Mouse (Mus musculus) lung, embryonic 16.5 days (tissue): ENCODE results near the gene Ldlrad3. TPM values are rescaled to one million over a fixed set of nuclear protein-coding genes. Genes with fewer than 3 reads are reported as not detected.
A peak's percentile ranks its signal among the peaks of the same experiment; 100 is the strongest.

Source experiments
- ATAC-seq: fragments of 200-750 bp; cut with Nextera tagmentation; 2 replicates; pipeline ENCODE4 v1.8.0; 2017; ENCODE audit warnings: low read depth, mild to moderate bottlenecking, moderate library complexity
- H3K27ac ChIP-seq: fragments of 300-500 bp; sonication (generic); 2 replicates; pipeline ENCODE4 v1.5.1; 2014; ENCODE audit warnings: mild to moderate bottlenecking, control low read depth, low read length
- H3K27me3 ChIP-seq: fragments of 300-500 bp; sonication (generic); 2 replicates; pipeline ENCODE4 v1.6.1; 2014; ENCODE audit warnings: low read depth, low read length, mixed read lengths; ENCODE audit not compliant: control insufficient read depth, insufficient read depth
- H3K36me3 ChIP-seq: fragments of 300-500 bp; sonication (generic); 2 replicates; pipeline ENCODE4 v1.6.1; 2014; ENCODE audit warnings: low read length; ENCODE audit not compliant: control insufficient read depth, insufficient read depth
- H3K4me1 ChIP-seq: fragments of 300-500 bp; sonication (generic); replicated peaks from 2 replicates; pipeline ENCODE4 v1.6.1; 2014; ENCODE audit warnings: low read length, mixed read lengths; ENCODE audit not compliant: control insufficient read depth, insufficient read depth
- H3K4me2 ChIP-seq: fragments of 300-500 bp; sonication (generic); 2 replicates; pipeline ENCODE4 v1.6.1; 2014; ENCODE audit warnings: low read depth, low read length, control low read depth
- H3K4me3 ChIP-seq: fragments of 300-500 bp; sonication (generic); 2 replicates; pipeline ENCODE4 v1.5.1; 2014; ENCODE audit warnings: mild to moderate bottlenecking, low read length, control low read depth
- H3K9ac ChIP-seq: fragments of 300-500 bp; sonication (generic); 2 replicates; pipeline ENCODE4 v1.6.1; 2014; ENCODE audit warnings: low read length, control low read depth
- H3K9me3 ChIP-seq: fragments of 300-500 bp; sonication (generic); 2 replicates; pipeline ENCODE4 v1.6.1; 2016; ENCODE audit warnings: low read length; ENCODE audit not compliant: control insufficient read depth
- WGBS: fragments of 180-500 bp; shearing (Covaris S2); extraction: QIAGEN DNeasy Blood & Tissue Kit; methylation state at CpG from one replicate; pipeline ENCODE4 v1.1.7; 2014; 5-methylcytosine and 5-hydroxymethylcytosine counted together
- polyA plus RNA-seq: library from polyadenylated mRNA; unstranded; fragments of >200 nt; fragmentation: Nextera tagmentation; extraction: Ambion mirVana; gene quantifications from 2 replicates; pipeline ENCODE4 v1.2.1, GENCODE M21; 2015

The Ldlrad3 gene
- polyA plus RNA-seq, 1 experiment from 2014 or later: 50.0 TPM

DNA sequence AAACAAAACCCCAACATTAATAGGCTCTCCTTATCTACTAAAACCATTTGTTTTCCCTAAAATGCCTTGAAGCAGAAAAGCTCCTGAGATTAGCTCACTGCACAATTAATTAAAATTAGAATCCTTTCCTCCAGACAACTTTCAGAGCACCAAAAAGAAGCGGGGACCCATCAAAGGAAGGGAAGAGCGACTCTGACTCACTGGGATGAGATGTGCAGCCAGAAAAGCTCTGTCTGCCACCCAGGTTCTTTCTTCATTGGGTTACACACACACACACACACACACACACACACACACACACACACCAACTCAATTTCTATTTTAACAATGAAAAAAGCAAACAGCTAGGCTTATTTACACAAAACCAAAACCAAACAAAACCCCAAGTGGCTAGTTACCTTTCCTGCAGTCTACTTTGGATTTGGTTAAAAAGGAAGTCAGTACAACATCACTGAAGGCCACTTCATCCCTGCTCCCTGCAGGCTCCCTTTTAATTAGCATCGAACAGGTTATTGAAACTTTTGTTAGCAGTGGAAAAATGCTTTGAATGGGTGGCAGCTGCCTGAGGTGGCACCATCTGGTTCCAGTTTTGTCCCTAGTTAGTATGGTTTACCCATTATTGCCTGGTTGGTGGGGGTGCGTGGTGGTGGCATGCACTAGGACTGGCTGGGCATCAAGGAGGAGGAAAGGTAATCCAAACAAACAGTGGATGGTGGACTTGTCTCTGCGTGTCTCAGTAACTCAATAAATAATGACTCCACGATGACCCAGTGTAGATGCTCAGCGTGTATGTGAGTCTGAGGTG, 235.3 kb downstream of the Ldlrad3 start:
- Histone ChIP-seq H3K4me2 (no peak overlapping the region), H3K27me3 (no peaks in the 10 kb centered on the region), H3K27ac (no peak overlapping the region), H3K9me3 (no peaks in the 10 kb centered on the region), H3K9ac (no peak overlapping the region), H3K36me3 (peaks cover 14% of the 10 kb centered on the region), H3K4me3 (no peak overlapping the region), H3K4me1 (no peaks in the 10 kb centered on the region)
- 46% methylated on average over 7 of the region's 7 CpGs for WGBS
- no peak for ATAC-seq

DNA sequence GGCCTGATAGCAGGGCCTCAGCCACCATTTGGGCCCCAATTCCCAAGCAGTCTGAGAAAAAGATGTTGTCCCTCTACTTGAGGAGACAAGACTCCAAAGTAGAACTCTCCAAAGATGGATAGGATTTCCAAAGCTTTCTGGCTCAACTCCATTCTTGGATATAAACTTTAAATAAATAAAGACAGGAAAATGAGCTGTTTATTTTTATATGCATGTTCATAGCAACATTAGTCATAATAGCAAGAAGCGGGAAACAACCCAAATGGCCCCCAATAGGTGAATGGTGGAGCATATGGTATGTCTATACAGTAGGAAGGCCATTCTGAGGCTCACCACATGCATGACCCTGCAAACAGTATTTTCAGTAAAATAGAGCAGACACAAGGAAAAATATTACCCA, 251.2 kb downstream of the Ldlrad3 start:
- Histone ChIP-seq H3K9ac (no peak overlapping the region), H3K4me3 (no peak overlapping the region), H3K36me3 (no peaks in the 10 kb centered on the region), H3K9me3 (no peaks in the 10 kb centered on the region), H3K27ac (no peak overlapping the region), H3K27me3 (no peaks in the 10 kb centered on the region), H3K4me1 (no peaks in the 10 kb centered on the region; the same call in 1 of the 2 replicates), H3K4me2 (no peak overlapping the region)
- no peak for ATAC-seq
- WGBS: 55% methylated on average over 1 of the region's 1 CpGs

DNA sequence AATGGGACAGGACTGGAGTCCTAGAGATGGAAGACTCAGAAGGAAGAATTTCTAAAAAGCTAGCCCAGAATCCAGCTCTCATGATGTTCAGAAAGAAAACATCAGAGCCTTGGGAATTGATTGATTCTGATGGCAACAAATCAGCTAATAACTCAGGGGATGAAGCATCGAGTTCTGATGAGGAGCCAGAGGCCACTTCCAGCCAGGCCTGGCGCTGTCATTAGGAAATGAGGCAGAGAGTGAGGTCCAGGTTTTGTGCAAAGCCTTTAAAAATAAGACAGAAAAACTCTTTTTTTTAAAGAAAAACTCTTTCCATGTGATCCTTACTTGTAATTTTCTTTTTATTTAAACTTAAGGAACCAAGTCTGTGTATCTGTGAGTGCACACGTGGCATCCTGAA, 252.9 kb downstream of the Ldlrad3 start:
- 74% methylated on average over 3 of the region's 3 CpGs for WGBS
- H3K4me2 ChIP-seq: no peak overlapping the region
- H3K27ac ChIP-seq: no peak overlapping the region
- no peaks in the 10 kb centered on the region; the same call in 1 of the 2 replicates for H3K4me1 ChIP-seq
- H3K4me3 ChIP-seq: no peak overlapping the region
- H3K27me3 ChIP-seq: no peaks in the 10 kb centered on the region
- no peaks in the 10 kb centered on the region for H3K9me3 ChIP-seq
- no peak for ATAC-seq
- no peak overlapping the region for H3K9ac ChIP-seq
- H3K36me3 ChIP-seq: no peaks in the 10 kb centered on the region

DNA sequence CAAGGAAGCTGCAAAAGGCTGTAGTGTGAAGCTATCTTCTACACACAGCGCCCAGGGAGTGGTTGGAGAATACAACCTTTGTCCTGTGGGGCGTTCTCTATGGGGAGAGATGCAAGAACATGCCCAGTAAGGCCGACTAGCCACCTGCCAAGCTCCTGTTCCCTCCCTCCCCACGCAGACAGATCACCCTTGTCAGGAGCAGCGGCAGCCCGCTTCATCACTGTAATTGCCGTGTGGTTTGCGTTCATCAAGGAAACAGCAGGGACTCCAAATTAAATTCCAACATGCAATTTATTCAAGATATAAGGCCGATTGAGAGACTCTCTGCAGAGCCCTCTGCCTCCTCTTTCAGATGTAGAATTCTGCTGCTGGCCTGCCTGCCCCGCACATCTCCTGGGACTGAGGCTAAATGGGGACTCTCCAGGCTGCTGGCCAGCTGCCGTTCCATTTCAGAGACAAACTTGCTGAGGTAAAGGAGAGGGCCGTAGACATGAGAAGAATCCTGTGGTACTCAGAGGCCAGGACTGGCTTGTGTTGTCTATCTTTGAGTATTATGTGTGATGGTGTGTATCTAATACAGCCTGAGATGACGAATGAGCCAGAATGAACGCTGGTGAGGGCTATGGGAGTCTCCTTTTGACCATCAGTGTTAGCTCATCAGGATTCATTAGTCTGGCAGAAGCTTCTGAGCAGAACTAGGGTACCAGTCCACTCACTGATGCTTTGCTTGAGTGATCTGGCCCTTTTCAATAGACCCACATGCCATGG, 253.8 kb downstream of the Ldlrad3 start:
- H3K4me1 ChIP-seq: no peaks in the 10 kb centered on the region; the same call in 1 of the 2 replicates
- H3K9me3 ChIP-seq: no peaks in the 10 kb centered on the region
- H3K27me3 ChIP-seq: no peaks in the 10 kb centered on the region
- H3K9ac ChIP-seq: no peak overlapping the region
- H3K27ac ChIP-seq: no peak overlapping the region
- H3K36me3 ChIP-seq: no peaks in the 10 kb centered on the region
- H3K4me2 ChIP-seq: no peak overlapping the region
- WGBS: 78% methylated on average over 14 of the region's 14 CpGs
- no peak overlapping the region for H3K4me3 ChIP-seq
- no peak for ATAC-seq

DNA sequence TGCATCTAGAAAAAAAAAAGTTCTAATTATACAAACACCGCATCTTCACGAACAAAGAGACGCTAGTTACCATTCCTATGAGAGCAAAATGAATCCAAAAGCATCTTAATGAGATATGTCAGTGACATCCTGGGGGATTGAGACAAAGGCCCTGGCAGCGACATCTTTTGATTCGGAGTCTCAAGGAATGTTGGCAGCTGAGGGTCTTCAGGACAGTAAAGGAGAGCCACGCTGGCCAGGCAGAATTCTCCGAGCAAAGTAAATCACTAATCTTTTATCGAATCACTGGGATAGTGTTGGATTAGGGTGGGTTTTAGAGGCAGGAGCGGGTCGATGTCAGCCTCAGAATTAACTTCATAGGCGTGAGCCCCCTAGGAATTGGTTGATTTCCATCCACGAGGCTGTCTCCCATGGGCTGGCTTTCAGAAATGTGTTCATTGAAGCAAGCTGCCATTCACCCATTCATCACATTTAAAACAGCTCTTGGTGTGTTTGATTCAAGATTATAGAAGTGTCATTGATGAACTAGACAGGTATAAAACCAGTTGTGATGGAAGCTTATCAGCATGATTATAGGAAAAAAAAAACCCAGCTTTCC, 260.5 kb downstream of the Ldlrad3 start:
- H3K9me3 ChIP-seq: no peaks in the 10 kb centered on the region
- WGBS: 80% methylated on average over 12 of the region's 12 CpGs
- H3K4me1 ChIP-seq: 0 out of 2 replicates have a peak, but pooled peaks cover 6% of the 10 kb centered on the region
- no peak overlapping the region for H3K9ac ChIP-seq
- no peaks in the 10 kb centered on the region for H3K36me3 ChIP-seq
- ATAC-seq: no peak
- H3K27ac ChIP-seq: no peak overlapping the region
- no peak overlapping the region for H3K4me2 ChIP-seq
- H3K27me3 ChIP-seq: no peaks in the 10 kb centered on the region
- H3K4me3 ChIP-seq: no peak overlapping the region

DNA sequence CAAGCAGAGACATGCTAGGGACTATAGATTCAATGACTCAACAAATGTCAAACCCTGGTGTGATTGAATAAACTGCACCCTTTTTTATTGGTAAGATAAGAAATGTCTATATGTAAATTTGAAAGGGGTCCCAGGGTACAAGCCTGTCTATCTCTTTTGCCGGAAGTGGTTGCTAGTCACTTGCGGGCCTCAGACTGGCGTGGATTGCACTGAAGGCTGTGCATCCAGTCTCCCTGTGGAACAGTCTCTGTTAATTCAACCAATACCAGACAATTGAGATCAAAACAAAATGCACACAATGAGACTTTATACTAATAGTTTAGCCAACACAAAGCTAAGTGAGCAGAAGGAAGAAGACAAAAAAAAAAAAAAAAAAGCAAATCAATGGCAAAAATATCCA, 261.0 kb downstream of the Ldlrad3 start:
- ATAC-seq: no peak
- Histone ChIP-seq H3K4me3 (no peak overlapping the region), H3K4me2 (no peak overlapping the region), H3K27me3 (no peaks in the 10 kb centered on the region), H3K36me3 (no peaks in the 10 kb centered on the region), H3K4me1 (0 out of 2 replicates have a peak, but pooled peaks cover 6% of the 10 kb centered on the region), H3K9me3 (no peaks in the 10 kb centered on the region), H3K27ac (no peak overlapping the region), H3K9ac (no peak overlapping the region)
- WGBS: 89% methylated on average over 3 of the region's 3 CpGs

DNA sequence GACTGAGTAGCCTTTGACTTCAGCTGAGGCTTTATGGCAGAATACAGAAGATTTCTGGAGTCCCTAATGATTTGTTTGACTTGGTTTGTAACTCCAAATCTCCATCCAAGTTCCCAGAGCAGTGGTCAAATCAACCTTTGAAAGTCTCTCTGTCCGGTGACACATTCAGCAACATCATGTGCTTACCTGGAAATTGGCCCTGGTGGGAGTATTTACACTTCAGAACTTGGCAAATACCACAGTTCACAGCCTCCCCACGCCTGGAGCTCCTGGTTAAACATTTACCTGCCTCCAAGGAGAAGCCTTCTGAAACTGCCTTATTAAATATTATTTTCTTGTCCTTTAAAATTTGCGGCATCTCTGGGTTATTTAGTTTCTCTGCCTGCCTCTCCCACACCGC, 263.0 kb downstream of the Ldlrad3 start:
- H3K9me3 ChIP-seq: no peaks in the 10 kb centered on the region
- 53% methylated on average over 4 of the region's 4 CpGs for WGBS
- H3K4me2 ChIP-seq: peak overlapping the region; percentile 27; the same call in 1 of the 2 replicates
- peak; percentile 79 for ATAC-seq
- H3K36me3 ChIP-seq: no peaks in the 10 kb centered on the region
- no peak overlapping the region; the same call in 1 of the 2 replicates for H3K4me3 ChIP-seq
- H3K4me1 ChIP-seq: 0 out of 2 replicates have a peak, but pooled peaks cover 6% of the 10 kb centered on the region
- no peak overlapping the region for H3K27ac ChIP-seq
- H3K9ac ChIP-seq: no peak overlapping the region
- H3K27me3 ChIP-seq: no peaks in the 10 kb centered on the region

DNA sequence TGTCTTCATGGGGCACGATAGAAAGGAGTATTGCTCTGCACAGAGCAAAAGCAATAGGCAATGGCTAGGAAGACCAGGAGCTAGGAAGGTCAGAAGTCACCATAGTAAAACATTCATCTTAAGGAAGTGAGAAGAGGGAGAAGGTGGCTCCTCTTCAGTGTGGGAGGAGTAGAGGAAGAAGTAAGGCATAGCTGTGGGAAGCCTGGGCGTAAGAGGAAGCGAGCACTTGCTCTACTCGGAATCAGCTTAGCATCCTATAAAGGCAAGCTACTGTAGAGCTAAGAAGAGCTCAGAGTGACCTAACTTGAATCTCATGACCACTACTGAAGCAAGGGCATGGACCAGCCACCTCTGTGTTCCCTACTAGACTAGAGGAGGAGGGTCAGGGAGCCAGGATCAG, 263.9 kb downstream of the Ldlrad3 start:
- no peaks in the 10 kb centered on the region for H3K36me3 ChIP-seq
- no peak overlapping the region for H3K4me2 ChIP-seq
- ATAC-seq: no peak
- no peak overlapping the region for H3K27ac ChIP-seq
- 0 out of 2 replicates have a peak, but pooled peaks cover 6% of the 10 kb centered on the region for H3K4me1 ChIP-seq
- WGBS: 84% methylated on average over 4 of the region's 4 CpGs
- H3K9ac ChIP-seq: no peak overlapping the region
- no peaks in the 10 kb centered on the region for H3K9me3 ChIP-seq
- H3K27me3 ChIP-seq: no peaks in the 10 kb centered on the region
- no peak overlapping the region for H3K4me3 ChIP-seq

DNA sequence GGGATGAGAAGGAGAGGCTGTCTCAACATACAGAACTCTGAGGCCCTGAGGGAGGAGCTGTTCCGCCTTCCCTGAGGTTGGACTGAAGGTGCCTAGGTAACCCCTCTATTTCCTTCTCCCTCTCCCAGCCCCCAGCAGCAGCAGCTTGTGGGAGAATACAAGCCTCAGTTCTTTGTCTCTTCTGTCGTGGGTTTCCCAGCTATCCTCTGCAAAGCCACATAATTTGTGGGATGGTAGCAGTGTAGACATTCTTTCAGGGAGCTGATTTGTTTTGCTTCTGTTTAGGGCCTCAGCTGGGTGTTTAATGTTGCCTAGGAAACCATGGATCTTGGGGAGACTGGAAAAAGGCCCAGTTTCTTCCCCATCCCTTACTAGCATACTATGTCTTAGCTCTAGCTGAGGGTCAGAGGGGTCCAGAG, 266.0 kb downstream of the Ldlrad3 start:
- Histone ChIP-seq H3K9me3 (no peaks in the 10 kb centered on the region), H3K4me3 (no peak overlapping the region), H3K4me1 (0 out of 2 replicates have a peak, but pooled peaks cover 6% of the 10 kb centered on the region), H3K4me2 (no peak overlapping the region), H3K9ac (no peak overlapping the region), H3K27me3 (no peaks in the 10 kb centered on the region), H3K36me3 (no peaks in the 10 kb centered on the region), H3K27ac (no peak overlapping the region)
- no peak for ATAC-seq
- WGBS: 56% methylated on average over 2 of the region's 2 CpGs
